Mouse (Mus musculus) spleen, adult 2 months (tissue): ENCODE results near the gene Akap8l. TPM values are rescaled to one million over a fixed set of nuclear protein-coding genes. Genes with fewer than 3 reads are reported as not detected.

Experiments
- DNase-seq, 2 experiments: peaks; one replicate each; pipeline versions ENCODE4 v3.0.0 to v3.0.0-alpha.2; 2012 to 2021; ENCODE audit warnings: low spot score in 2 of 2, low read depth in 1 of 2
- H3K27ac ChIP-seq: fragments of 200-500 bp; 2 replicates; pipeline ENCODE4 v1.5.1; 2012; ENCODE audit warnings: low read length, inconsistent platforms; ENCODE audit not compliant: insufficient read depth
- H3K27me3 ChIP-seq: fragments of 200-500 bp; 2 replicates; pipeline ENCODE4 v1.6.1; 2012; ENCODE audit warnings: mild to moderate bottlenecking, moderate library complexity, low read length, inconsistent platforms; ENCODE audit not compliant: control insufficient read depth, insufficient read depth
- H3K36me3 ChIP-seq: fragments of 200-500 bp; 2 replicates; pipeline ENCODE4 v1.6.1; 2012; ENCODE audit warnings: mild to moderate bottlenecking, low read length, inconsistent platforms; ENCODE audit not compliant: control insufficient read depth, insufficient read depth
- H3K4me1 ChIP-seq: fragments of 200-500 bp; 2 replicates; pipeline ENCODE4 v1.6.1; 2011; ENCODE audit warnings: inconsistent platforms; ENCODE audit not compliant: control insufficient read depth, insufficient read depth, insufficient read length
- H3K4me3 ChIP-seq: fragments of 200-500 bp; 2 replicates; pipeline ENCODE4 v1.5.1; 2011; ENCODE audit warnings: mild to moderate bottlenecking, inconsistent platforms; ENCODE audit not compliant: insufficient read depth, insufficient read length; ENCODE audit errors: extremely low read depth
- CTCF ChIP-seq: fragments of 200-500 bp; IDR thresholded peaks from 2 replicates; pipeline ENCODE4 v1.5.1; 2011; ENCODE audit warnings: mild to moderate bottlenecking, inconsistent platforms; ENCODE audit not compliant: insufficient read depth, insufficient read length, insufficient replicate concordance; ENCODE audit errors: extremely low read depth
- POLR2A ChIP-seq: fragments of 200-500 bp; IDR thresholded peaks from 2 replicates; pipeline ENCODE4 v1.6.1; 2011; ENCODE audit warnings: low read depth, low read length, inconsistent platforms
- WGBS: fragments of 180-500 bp; shearing (Covaris S2); methylation state at CpG from one replicate; pipeline ENCODE4 v1.1.7; 2018; 5-methylcytosine and 5-hydroxymethylcytosine counted together
- polyA plus RNA-seq: library from polyadenylated mRNA; depleted of rRNA; stranded (reverse); fragments of >200 nt; gene quantifications from 2 replicates; pipeline ENCODE4 v1.2.3, GENCODE M21; 2012; rRNA removed

The Akap8l gene
- 136 and 169 TPM in 2 replicates for polyA plus RNA-seq

DNA sequence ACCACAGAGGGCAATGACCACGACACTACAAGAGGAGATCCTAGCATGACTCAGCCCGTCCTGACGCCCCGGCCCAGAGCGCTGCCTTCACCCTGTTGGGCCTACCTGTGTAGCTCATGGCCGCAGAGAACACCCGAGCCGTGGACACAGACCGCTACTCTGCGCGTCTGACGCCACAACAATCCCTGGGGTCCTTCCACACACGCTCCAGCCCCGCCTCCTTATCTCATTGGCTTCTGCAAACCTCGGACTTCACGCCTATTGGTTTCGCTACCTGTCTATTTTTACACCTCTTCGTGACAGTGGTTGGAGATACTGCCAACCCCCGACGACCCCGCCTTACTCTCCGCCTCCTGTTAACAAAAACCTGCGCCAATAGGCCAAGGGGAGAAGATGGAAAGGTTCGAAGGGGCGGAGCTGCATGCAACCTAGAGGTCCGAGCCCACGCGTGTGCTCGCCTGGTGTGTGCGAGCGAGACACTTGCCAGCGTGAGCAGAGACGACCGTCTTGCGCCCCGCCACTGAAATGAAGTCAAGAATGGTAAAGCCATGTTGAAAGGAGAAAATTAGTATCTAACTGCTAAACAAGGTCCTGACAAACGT, at the start of gene Akap8l:
TSS of gene Akap8l (minus strand) at position 226 of the 602 bp plus-strand sequence.
- peaks cover 5% of the 10 kb centered on the region; the same call in 1 of the 2 replicates for H3K4me1 ChIP-seq
- DNase-seq = peak; percentile 93 to 97
- TF ChIP-seq POLR2A (peak; percentile 83), CTCF (no peak)

DNA sequence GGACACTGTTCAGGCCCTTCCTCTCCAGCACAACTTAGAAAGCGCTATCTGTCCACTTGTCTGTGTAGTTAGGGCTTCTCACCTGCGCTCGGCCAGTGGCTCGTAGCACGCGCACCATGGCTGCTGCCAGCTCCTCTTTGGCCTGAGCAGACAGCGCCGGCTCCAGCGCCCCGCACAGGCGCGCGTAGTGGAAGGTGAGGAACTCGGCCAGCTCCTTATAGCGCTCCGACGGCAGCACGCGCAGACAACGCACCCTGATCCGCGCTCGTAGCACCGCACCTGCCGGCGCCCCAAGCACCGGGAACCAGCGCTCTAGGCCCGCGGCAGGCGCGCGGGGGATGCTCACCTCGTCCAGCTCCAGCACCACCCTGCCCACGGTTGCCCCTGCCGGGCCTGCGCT, 45.9 kb upstream of the Akap8l start:
- Histone ChIP-seq H3K4me1 (peaks cover 3% of the 10 kb centered on the region; the same call in 1 of the 2 replicates), H3K36me3 (peaks cover 62% of the 10 kb centered on the region), H3K4me3 (no peak overlapping the region), H3K27me3 (no peaks in the 10 kb centered on the region), H3K27ac (no peak overlapping the region)
- TF ChIP-seq CTCF (no peak), POLR2A (no peak)
- DNase-seq = no peak
- WGBS = 95% methylated on average over 37 of the region's 37 CpGs

More for the DNA sequence above, at the start of gene Akap8l:
- Histone ChIP-seq H3K27ac (peak within 1 kb of the TSS; percentile 79), H3K36me3 (peaks cover 12% of the 10 kb centered on the region), H3K27me3 (no peaks in the 10 kb centered on the region), H3K4me3 (peak within 1 kb of the TSS; percentile 84)
- WGBS = under 1% methylated on average over 37 of the region's 37 CpGs

DNA sequence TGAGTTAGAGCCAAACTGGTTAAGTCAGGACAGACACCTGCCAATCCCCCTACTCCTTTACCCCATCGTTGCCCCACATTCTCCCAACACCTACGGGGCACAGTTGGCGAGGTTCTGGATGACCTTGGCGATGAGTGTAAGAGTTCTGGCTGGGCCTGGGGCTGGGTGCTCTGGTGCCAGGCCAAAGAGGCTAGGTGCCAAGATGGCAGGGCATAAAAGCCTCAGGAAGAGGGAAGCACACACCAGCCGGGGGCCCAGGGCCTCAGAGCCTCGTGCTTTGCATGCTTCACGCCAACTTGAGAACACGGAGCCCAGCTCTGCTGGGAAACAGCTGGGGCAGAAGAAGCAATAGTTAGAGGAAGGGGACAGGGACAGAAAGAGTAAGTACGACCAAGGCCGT, 43.5 kb upstream of the Akap8l start:
- 94% methylated on average over 10 of the region's 10 CpGs for WGBS
- TF ChIP-seq POLR2A (no peak), CTCF (no peak)
- Histone ChIP-seq H3K27ac (no peak overlapping the region), H3K4me3 (no peak overlapping the region), H3K4me1 (no peaks in the 10 kb centered on the region), H3K36me3 (peaks cover 60% of the 10 kb centered on the region), H3K27me3 (no peaks in the 10 kb centered on the region)
- no peak for DNase-seq

DNA sequence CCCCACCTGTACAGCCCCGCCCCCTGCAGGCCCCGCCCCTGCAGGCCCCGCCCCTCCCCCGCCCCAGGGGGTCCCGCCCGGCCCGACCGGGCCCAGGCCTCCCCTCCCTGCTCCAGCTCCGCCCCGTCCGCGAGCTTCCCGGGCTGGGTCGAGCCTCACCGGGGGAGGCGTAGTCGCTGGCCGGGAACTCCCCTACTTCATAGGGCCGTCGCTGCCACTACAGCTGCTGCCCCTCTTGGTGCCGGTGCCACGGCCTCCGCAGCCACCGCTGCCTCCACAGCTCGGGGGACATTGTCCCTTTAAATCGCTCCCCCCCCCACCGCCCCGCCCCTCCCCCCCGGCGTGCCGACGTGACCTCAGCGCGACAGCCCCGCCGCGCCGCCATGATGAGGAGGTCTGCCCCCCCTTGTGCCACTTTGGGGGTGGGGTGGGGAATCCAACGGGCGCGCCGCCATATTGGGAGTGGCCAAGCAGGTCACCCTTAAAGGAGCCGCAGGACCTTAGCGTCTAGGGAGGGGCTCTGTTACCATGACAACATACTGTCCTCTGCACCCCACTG, 38.8 kb upstream of the Akap8l start, which contains the start of gene Wiz:
TSS of gene Wiz (minus strand) at position 339 of the 559 bp plus-strand sequence.
- H3K4me3 ChIP-seq = peak within 1 kb of the TSS; percentile 86
- DNase-seq = peak; percentile 79 to 89
- no peaks in the 10 kb centered on the region for H3K27me3 ChIP-seq
- TF ChIP-seq CTCF = no peak
- TF ChIP-seq POLR2A = no peak
- peaks cover 5% of the 10 kb centered on the region for H3K4me1 ChIP-seq
- WGBS = 0% methylated on average over 28 of the region's 44 CpGs
- peak within 1 kb of the TSS; percentile 95 for H3K27ac ChIP-seq
- peaks cover 23% of the 10 kb centered on the region for H3K36me3 ChIP-seq

DNA sequence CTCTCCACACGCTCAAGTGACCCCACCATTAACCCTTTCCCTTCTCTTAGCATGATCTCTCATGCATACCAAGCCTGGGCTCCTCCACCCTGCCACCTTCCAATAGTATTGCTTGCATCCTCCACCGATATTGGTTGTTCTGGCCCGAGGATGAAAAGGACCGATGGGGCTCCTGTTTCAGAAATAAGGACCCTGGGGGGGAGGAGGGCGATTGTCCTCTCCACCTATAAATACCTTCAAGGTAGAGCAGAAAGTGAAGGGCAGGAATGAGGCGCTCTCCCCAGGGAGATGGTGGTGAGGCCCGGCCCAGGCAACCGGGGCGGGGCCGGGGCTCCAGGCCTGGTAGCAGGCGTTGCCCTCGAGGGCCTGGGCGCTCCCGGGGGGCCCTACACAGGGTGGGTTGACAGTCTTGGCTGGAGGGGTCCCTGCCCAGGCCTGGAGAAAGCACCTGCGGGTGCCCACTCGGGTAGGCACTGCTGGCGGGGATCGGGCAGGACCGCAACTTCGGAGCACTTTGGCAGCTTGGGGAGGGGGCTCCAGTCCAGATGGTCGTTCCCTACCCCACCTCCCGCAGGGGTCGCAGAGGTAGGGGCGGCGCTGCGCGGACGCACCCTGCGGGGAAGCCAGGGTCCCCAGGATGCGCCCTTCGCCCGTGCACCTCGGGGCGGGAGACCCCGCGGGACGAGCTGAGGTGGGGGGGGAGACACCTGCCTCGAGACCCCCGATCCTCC, 38.1 kb upstream of the Akap8l start:
- Histone ChIP-seq H3K27me3 (no peaks in the 10 kb centered on the region), H3K4me1 (peaks cover 5% of the 10 kb centered on the region), H3K4me3 (peak overlapping the region; percentile 86), H3K36me3 (peaks cover 19% of the 10 kb centered on the region), H3K27ac (peak overlapping the region; percentile 56)
- TF ChIP-seq POLR2A = no peak
- TF ChIP-seq CTCF = no peak
- 2% methylated on average over 38 of the region's 39 CpGs for WGBS
- DNase-seq = peak in 1 of 2 experiments; percentile 58

DNA sequence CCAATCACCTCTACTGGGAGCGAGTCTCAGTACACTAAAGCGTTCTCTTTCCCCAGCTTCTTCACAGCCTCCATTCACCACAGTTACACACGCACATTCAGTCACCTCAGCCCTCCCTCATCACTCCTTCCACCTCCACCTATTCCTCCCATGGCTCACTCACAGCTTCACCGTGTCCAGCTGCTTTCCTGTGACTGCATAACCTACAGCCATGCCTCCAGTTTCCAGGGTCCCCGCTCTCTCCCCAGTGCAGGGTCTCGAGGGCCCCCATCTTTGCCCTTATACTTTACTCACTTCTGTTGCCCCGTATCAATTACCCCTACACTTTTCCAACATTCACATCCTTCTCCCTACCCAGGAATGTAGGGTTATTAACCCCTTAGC, 37.6 kb upstream of the Akap8l start:
- Histone ChIP-seq H3K4me1 (peaks cover 5% of the 10 kb centered on the region), H3K36me3 (peaks cover 14% of the 10 kb centered on the region), H3K27ac (no peak overlapping the region; the same call in 1 of the 2 replicates), H3K27me3 (no peaks in the 10 kb centered on the region), H3K4me3 (no peak overlapping the region)
- TF ChIP-seq POLR2A (no peak), CTCF (no peak)
- DNase-seq = no peak
- WGBS = 78% methylated on average over 7 of the region's 7 CpGs
